Mouse (Mus musculus) hindbrain, embryonic 13.5 days (tissue): ENCODE measurements around the gene Snx15. TPM values are rescaled to one million over a fixed set of nuclear protein-coding genes. Genes with fewer than 3 reads are reported as not detected.
A peak's percentile ranks its signal among the peaks of the same experiment; 100 is the strongest.

Experiments
- ATAC-seq: fragments of 200-750 bp; cut with Nextera tagmentation; 2 replicates; pipeline ENCODE4 v1.8.0; 2017; ENCODE audit warnings: moderate TSS enrichment; ENCODE audit not compliant: low FRiP score
- H3K27ac ChIP-seq: fragments of 300-500 bp; sonication (generic); 2 replicates; pipeline ENCODE4 v1.5.1; 2015; ENCODE audit warnings: inconsistent platforms, mild to moderate bottlenecking, moderate library complexity
- H3K27me3 ChIP-seq: fragments of 300-500 bp; sonication (generic); 2 replicates; pipeline ENCODE4 v1.6.1; 2015; ENCODE audit warnings: mild to moderate bottlenecking, inconsistent platforms
- H3K36me3 ChIP-seq: fragments of 300-500 bp; sonication (generic); 2 replicates; pipeline ENCODE4 v1.6.1; 2015; ENCODE audit warnings: mild to moderate bottlenecking, inconsistent platforms
- H3K4me1 ChIP-seq: fragments of 300-500 bp; sonication (generic); replicated peaks from 2 replicates; pipeline ENCODE4 v1.6.1; 2015; ENCODE audit warnings: inconsistent platforms
- H3K4me2 ChIP-seq: fragments of 300-500 bp; sonication (generic); 2 replicates; pipeline ENCODE4 v1.6.1; 2015; ENCODE audit warnings: inconsistent platforms, mild to moderate bottlenecking, moderate library complexity
- H3K4me3 ChIP-seq: fragments of 300-500 bp; sonication (generic); 2 replicates; pipeline ENCODE4 v1.5.1; 2015; ENCODE audit warnings: mild to moderate bottlenecking, inconsistent platforms
- H3K9ac ChIP-seq: fragments of 300-500 bp; sonication (generic); 2 replicates; pipeline ENCODE4 v1.6.1; 2015; ENCODE audit warnings: mild to moderate bottlenecking, inconsistent platforms
- H3K9me3 ChIP-seq: fragments of 300-500 bp; sonication (generic); 2 replicates; pipeline ENCODE4 v1.6.1; 2016; ENCODE audit warnings: inconsistent platforms
- WGBS: fragments of 180-500 bp; shearing (Covaris S2); methylation state at CpG from one replicate; pipeline ENCODE4 v1.1.7; 2015; 5-methylcytosine and 5-hydroxymethylcytosine counted together
- polyA plus RNA-seq: library from polyadenylated mRNA; unstranded; fragments of >200 nt; fragmentation: Nextera tagmentation; extraction: Ambion mirVana; gene quantifications from 2 replicates; pipeline ENCODE4 v1.2.1, GENCODE M21; 2015

The Snx15 gene
- polyA plus RNA-seq, 1 experiment from 2014 or later = 55.7 TPM

DNA sequence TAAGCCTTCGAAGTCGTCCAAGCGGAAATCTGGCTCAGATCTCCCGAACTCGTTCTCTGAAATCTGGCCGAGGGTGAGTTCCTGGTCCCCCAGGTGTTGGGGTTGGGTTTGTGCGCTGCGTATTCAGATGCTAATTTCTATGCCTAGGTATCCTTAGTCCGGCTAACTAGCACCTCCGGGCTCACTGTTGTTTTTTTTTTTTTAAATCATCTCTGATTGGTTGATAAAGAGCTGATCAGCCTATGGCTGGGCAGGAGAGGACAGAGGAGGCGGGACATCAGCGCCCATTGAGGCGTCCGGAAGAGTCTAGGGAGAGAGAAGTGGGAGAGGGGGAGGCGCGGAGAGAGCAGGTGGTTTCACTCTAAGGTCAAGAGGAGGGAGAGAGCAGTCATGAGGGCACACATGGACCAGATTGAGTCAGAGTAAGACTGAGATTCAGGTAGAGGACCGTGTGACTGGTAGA, 42.7 kb downstream of the Snx15 start:
- H3K9me3 ChIP-seq = no peaks in the 10 kb centered on the region
- peak overlapping the region; percentile 58 for H3K9ac ChIP-seq
- no peak overlapping the region for H3K27ac ChIP-seq
- peak overlapping the region; percentile 92 for H3K4me2 ChIP-seq
- H3K27me3 ChIP-seq = no peaks in the 10 kb centered on the region
- ATAC-seq = peak; percentile 60
- under 1% methylated on average over 17 of the region's 17 CpGs for WGBS
- H3K36me3 ChIP-seq = peaks cover 24% of the 10 kb centered on the region
- peaks cover 29% of the 10 kb centered on the region for H3K4me1 ChIP-seq
- H3K4me3 ChIP-seq = peak overlapping the region; percentile 72

DNA sequence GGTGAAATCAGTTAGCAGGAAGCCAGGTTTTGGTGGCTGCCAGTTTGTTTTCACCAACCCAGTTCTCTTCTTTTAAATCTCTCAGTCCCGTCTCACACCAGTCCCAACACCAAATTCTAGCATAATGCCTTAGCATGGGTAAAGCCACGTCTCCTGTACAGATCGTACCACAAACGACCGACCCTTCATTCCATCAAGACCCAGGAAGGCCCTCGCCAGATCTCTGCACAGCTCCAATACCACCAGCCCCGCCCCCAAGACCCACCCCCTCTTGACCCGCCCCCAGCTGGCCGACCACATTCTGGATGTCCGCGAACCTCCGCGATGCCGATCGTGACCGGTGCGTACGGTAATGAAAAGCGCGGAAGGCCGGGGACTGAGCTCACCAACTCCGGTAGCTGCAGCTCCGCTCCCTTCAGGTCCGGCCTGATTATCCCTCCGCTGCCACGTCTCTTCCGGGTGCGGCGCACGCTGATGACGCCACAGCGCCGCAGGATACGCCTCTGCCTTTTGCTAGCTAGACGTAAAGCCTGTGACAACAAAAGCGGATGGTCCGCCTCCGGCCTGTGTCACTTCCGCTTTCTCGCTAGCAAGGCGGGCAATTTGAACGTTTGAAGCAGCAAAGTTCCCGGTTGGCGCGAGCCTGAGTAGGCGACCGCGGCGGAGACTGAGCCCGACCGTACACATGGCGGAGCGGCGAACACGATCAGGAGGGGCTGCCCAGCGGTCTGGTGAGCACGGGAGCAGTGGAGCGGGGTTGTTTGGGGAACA, 43.4 kb downstream of the Snx15 start, which contains the start of the genes Zfpl1 and Cdca5:
Gene Zfpl1, minus strand, starts transcription at position 479 of the 771 bp plus-strand sequence.
Gene Cdca5, plus strand, starts transcription at position 506 of the 771 bp plus-strand sequence.
- under 1% methylated on average over 58 of the region's 58 CpGs for WGBS
- Histone ChIP-seq H3K4me1 (peaks cover 29% of the 10 kb centered on the region), H3K36me3 (peaks cover 32% of the 10 kb centered on the region), H3K9me3 (no peaks in the 10 kb centered on the region), H3K4me3 (peak within 1 kb of the TSS; percentile 72), H3K27ac (peak within 1 kb of the TSS; percentile 71), H3K9ac (peak within 1 kb of the TSS; percentile 81), H3K27me3 (no peaks in the 10 kb centered on the region), H3K4me2 (peak within 1 kb of the TSS; percentile 92)
- peak; percentile 89 for ATAC-seq

DNA sequence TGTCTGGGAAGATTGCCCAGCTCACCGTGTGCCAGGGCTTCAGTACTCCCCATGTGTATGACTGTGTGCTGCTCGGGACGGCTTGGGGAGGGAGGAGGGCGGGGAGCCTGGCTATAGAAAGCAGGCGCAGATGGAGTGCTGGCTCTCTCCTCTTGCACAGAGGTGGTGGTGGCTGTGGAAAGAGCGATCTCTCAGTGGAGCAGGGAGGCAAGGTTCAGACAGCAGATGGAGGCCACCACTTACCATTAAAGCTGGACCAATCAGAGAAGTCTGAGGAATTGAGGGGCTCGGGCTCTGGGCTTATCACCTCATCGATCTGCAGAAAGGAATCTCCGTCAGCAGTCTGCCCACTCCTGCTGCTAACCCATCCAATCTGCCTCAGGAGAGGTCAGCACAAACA, 45.9 kb downstream of the Snx15 start, which contains the start of gene Gm28374:
Gene Gm28374, minus strand, starts transcription at position 101 of the 400 bp plus-strand sequence.
- Histone ChIP-seq H3K27me3 (no peaks in the 10 kb centered on the region), H3K4me3 (no peak within 1 kb of the TSS), H3K36me3 (peaks cover 40% of the 10 kb centered on the region), H3K4me2 (no peak within 1 kb of the TSS), H3K4me1 (peaks cover 34% of the 10 kb centered on the region), H3K9me3 (no peaks in the 10 kb centered on the region), H3K9ac (no peak within 1 kb of the TSS), H3K27ac (no peak within 1 kb of the TSS)
- WGBS = 97% methylated on average over 9 of the region's 9 CpGs
- ATAC-seq = no peak

DNA sequence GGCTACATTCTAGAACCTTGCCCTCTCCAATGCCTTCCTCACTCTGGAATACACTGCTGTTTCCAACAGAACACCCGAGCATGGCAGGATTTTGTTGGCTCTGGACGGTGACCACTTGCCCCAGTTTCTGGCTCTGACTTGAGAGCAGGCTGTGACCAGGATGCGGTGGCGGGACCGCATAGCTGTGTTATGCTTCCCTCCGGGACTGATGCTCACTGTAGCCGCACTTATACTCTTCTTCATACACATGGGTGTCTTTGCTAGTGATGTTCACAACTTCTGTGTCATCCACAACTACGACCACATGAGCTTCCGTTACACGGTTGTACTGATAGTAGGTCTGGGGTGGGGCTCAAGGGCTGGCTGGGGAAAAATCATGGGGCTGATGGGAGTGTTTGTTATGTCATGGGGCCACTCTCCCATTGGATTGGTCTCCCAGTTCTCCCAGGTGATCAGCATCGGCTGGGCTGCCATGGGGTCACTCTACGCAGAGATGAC, 48.1 kb downstream of the Snx15 start, which contains the start of gene Tmem262:
Gene Tmem262, plus strand, starts transcription at position 51 of the 498 bp plus-strand sequence.
- Histone ChIP-seq H3K4me3 (no peak within 1 kb of the TSS), H3K9me3 (no peaks in the 10 kb centered on the region), H3K4me2 (no peak within 1 kb of the TSS), H3K9ac (no peak within 1 kb of the TSS), H3K36me3 (peaks cover 43% of the 10 kb centered on the region), H3K27ac (no peak within 1 kb of the TSS), H3K27me3 (no peaks in the 10 kb centered on the region), H3K4me1 (peaks cover 42% of the 10 kb centered on the region)
- ATAC-seq = no peak
- WGBS = 94% methylated on average over 12 of the region's 12 CpGs

DNA sequence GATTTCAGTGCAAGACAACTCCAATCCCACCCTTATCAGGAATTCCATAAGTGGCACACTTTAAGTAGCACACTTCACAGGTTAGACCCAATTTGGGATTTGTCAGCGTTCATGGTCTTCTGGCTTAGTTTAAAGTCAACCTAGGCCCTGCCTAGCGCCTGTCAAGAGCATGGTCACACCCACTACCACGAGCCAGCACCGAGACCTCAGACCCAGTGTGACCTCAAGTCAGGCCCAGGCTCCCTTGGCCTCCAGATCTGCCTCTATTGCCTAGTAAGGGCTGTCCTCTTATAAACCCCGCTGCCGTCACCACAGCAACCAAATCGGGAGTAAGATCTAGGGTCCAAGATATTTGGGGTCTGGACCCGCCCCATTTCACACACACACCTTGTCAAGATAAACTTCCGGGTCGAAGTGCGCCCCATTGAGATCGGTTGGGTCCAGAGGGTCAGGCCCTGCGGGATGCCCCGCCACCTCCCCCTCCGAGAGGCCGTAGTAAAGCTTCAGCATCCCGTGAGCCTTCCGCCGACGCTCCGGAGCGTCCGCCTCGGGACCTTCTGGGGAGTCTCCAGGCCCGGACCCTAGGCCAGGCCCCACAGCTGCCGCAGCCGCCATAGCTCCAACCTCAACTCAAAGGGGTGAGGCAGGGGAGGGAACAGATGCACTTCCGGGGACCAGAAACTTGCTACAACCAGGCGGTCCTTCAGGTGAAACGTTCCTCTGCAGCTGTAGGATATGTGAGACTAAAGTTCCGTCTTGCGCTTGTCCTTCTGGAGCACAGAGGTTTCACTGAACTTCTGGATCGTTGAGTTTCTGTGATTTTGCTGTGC, 51.3 kb downstream of the Snx15 start, which contains the start of gene Vps51:
Gene Vps51, minus strand, starts transcription at position 668 of the 830 bp plus-strand sequence.
- peak within 1 kb of the TSS; percentile 93 for H3K4me2 ChIP-seq
- H3K27me3 ChIP-seq = no peaks in the 10 kb centered on the region
- H3K36me3 ChIP-seq = peaks cover 55% of the 10 kb centered on the region
- no peaks in the 10 kb centered on the region for H3K9me3 ChIP-seq
- peak within 1 kb of the TSS; percentile 76 for H3K4me3 ChIP-seq
- peak within 1 kb of the TSS; percentile 82 for H3K9ac ChIP-seq
- peak within 1 kb of the TSS; percentile 91 for H3K27ac ChIP-seq
- H3K4me1 ChIP-seq = peaks cover 24% of the 10 kb centered on the region
- 1% methylated on average over 33 of the region's 33 CpGs for WGBS
- peak; percentile 92 for ATAC-seq

DNA sequence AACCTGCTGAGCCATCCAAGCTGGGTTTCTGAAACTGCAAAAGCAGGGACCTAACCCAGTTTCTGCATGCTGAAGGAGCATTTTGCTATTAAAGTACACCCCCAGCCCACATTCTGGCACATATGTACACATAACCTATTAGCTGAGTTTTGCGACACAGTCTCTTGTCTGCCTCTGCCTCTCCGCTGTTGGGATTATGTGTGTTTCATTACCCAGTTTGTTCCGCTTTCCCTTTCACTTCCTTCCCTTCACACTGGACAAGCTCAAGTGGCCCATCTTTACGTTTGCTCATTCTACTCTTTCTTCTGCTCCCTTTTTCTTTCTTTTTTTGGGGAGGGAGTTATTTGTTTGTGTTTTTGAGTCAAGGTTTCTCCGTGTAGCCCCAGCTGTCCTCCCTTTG, 54.2 kb downstream of the Snx15 start:
- no peak overlapping the region for H3K9ac ChIP-seq
- no peaks in the 10 kb centered on the region for H3K9me3 ChIP-seq
- no peaks in the 10 kb centered on the region for H3K27me3 ChIP-seq
- no peak for ATAC-seq
- H3K36me3 ChIP-seq = peaks cover 55% of the 10 kb centered on the region
- H3K4me3 ChIP-seq = no peak overlapping the region
- no peak overlapping the region for H3K4me2 ChIP-seq
- no peak overlapping the region for H3K27ac ChIP-seq
- H3K4me1 ChIP-seq = peaks cover 24% of the 10 kb centered on the region
- 92% methylated on average over 5 of the region's 5 CpGs for WGBS

DNA sequence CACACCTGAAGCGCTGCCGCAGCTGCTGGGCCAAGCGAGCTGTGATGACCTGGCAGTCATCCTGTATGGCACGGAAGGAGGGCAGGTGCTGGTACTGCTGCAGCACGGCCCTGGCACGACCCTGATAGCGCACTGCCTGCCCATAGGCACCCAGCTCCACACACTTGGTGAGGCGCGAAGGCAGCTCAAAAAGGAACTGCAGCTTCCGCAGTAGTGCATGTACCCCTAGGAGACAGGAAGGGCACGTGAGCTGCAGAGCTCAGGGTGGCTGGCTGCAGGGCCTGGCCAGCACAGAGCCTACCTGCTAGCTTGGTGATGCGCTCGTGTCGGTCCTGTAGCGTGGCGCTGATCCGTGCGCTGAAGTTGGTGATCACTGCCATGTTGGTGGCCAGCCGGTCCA, 56.8 kb downstream of the Snx15 start:
- peaks cover 37% of the 10 kb centered on the region for H3K4me1 ChIP-seq
- H3K9ac ChIP-seq = no peak overlapping the region
- H3K4me2 ChIP-seq = no peak overlapping the region
- H3K9me3 ChIP-seq = no peaks in the 10 kb centered on the region
- ATAC-seq = no peak
- H3K4me3 ChIP-seq = no peak overlapping the region
- WGBS = 96% methylated on average over 19 of the region's 19 CpGs
- no peaks in the 10 kb centered on the region for H3K27me3 ChIP-seq
- no peak overlapping the region for H3K27ac ChIP-seq
- H3K36me3 ChIP-seq = peaks cover 59% of the 10 kb centered on the region

DNA sequence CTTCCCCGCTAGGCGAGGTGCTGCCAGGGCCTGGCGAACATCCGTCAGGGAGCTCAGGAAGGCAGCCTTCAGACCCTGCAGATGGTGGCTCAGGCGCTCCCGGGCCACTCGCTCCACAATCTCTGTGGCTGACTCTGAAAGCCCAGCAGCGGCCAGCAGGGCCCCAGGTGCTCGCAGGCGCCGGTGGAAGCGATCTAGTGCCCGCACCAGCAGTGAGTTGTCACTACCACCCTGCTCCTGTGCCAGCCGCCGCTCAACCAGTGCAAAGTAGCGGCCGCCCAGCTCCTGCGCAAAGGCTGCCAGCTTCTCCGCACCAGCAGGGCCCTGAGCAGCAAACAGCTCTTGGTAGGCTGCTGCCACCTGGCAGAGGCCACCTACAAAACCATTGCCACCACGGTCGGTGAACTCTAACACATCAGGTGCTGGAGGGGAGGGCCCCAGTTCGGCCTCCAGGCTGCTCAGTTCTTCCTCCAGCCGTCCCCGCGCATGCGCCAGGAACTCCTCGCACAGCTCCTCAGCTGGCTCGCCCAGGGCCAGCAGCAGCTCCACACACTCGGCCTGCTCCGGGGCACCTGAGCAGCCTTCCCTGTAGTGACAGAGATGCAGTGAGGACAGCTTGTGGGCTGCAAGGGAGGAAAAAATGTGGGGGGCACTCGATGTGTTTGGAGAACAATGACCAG, 57.4 kb downstream of the Snx15 start:
- Histone ChIP-seq H3K9me3 (no peaks in the 10 kb centered on the region), H3K4me3 (no peak overlapping the region), H3K4me2 (no peak overlapping the region), H3K9ac (no peak overlapping the region), H3K36me3 (peaks cover 59% of the 10 kb centered on the region), H3K4me1 (peaks cover 37% of the 10 kb centered on the region), H3K27me3 (no peaks in the 10 kb centered on the region), H3K27ac (no peak overlapping the region)
- WGBS = 92% methylated on average over 31 of the region's 31 CpGs
- no peak for ATAC-seq

DNA sequence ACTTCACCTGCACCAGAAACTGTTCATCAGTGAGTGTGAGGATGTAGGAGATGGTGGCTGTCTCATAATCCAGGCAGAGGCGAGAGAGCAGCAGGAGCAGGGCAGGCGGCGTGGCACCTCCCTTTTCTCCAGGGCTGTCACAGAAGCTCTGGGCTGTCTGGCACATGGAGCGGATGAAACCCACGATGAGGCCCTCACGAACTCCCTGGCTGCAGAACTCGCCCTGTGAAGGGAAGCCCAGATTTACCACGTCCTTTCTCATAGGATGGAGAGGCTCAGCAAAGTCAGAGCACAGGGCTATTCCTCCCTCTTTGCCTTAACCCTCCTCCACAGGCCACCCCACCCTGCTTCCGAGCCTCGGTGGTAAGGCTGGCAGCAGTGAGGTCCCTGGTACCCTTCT, 58.3 kb downstream of the Snx15 start:
- Histone ChIP-seq H3K4me2 (no peak overlapping the region), H3K4me3 (no peak overlapping the region), H3K36me3 (peaks cover 54% of the 10 kb centered on the region), H3K27me3 (no peaks in the 10 kb centered on the region), H3K9me3 (no peaks in the 10 kb centered on the region), H3K4me1 (peaks cover 34% of the 10 kb centered on the region), H3K27ac (no peak overlapping the region), H3K9ac (no peak overlapping the region)
- ATAC-seq = no peak
- WGBS = 97% methylated on average over 10 of the region's 10 CpGs
